Mouse (Mus musculus) hindbrain, embryonic 10.5 days (tissue): ENCODE measurements around the gene Tns3. TPM values are rescaled to one million over a fixed set of nuclear protein-coding genes. Genes with fewer than 3 reads are reported as not detected.

Experiments
- DNase-seq: peaks from one replicate; pipeline ENCODE4 v3.0.0-alpha.2; 2017; ENCODE audit warnings: low spot score
- H3K27ac ChIP-seq: fragments of 300-500 bp; sonication (generic); 2 replicates; pipeline ENCODE4 v1.5.1; 2016; ENCODE audit warnings: mild to moderate bottlenecking, moderate library complexity
- H3K27me3 ChIP-seq: fragments of 300-500 bp; sonication (generic); 2 replicates; pipeline ENCODE4 v1.6.1; 2016; ENCODE audit warnings: mild to moderate bottlenecking; ENCODE audit not compliant: poor library complexity, insufficient read depth, severe bottlenecking
- H3K36me3 ChIP-seq: fragments of 300-500 bp; sonication (generic); 2 replicates; pipeline ENCODE4 v1.6.1; 2016; ENCODE audit warnings: mild to moderate bottlenecking, moderate library complexity
- H3K4me1 ChIP-seq: fragments of 300-500 bp; sonication (generic); replicated peaks from 2 replicates; pipeline ENCODE4 v1.6.1; 2016; ENCODE audit warnings: mild to moderate bottlenecking
- H3K4me3 ChIP-seq: fragments of 300-500 bp; sonication (generic); 2 replicates; pipeline ENCODE4 v1.5.1; 2016; ENCODE audit warnings: mild to moderate bottlenecking, moderate library complexity
- H3K9me3 ChIP-seq: fragments of 300-500 bp; sonication (generic); 2 replicates; pipeline ENCODE4 v1.6.1; 2016; ENCODE audit warnings: mild to moderate bottlenecking, moderate library complexity
- WGBS: fragments of 180-500 bp; shearing (Covaris S2); methylation state at CpG from one replicate; pipeline ENCODE4 v1.1.7; 2016; 5-methylcytosine and 5-hydroxymethylcytosine counted together
- polyA plus RNA-seq: library from polyadenylated mRNA; unstranded; fragments of >200 nt; fragmentation: Nextera tagmentation; extraction: Ambion mirVana; gene quantifications from 2 replicates; pipeline ENCODE4 v1.2.1, GENCODE M21; 2016

Gene Tns3
- polyA plus RNA-seq, 1 experiment from 2014 or later = 9.7 TPM

DNA sequence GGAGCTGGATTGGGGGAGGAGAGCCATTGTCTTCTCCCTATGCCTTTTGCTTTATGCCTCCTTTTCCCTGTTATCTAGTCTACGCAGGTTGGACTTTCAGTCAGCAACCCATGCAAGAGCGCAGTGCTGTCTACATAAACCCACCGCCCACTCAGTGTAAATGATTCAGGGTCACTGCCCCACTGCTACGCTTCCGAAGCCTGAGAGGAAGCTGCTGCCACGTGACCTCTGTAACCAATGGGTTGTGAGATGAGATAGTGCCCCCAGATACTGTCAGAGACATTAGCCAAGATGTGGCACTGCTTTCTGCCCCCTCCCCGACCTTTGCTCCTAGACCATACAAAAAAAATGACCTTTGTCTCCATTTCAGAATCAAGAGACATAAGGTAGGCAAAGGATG lies 268.0 kb downstream of the Tns3 start:
- no peaks in the 10 kb centered on the region for H3K27me3 ChIP-seq
- no peaks in the 10 kb centered on the region for H3K4me1 ChIP-seq
- H3K4me3 ChIP-seq = no peak overlapping the region
- H3K36me3 ChIP-seq = no peaks in the 10 kb centered on the region
- no peak overlapping the region for H3K27ac ChIP-seq
- no peak for DNase-seq
- WGBS = 80% methylated on average over 7 of the region's 7 CpGs
- peaks cover 4% of the 10 kb centered on the region; the same call in 1 of the 2 replicates for H3K9me3 ChIP-seq

DNA sequence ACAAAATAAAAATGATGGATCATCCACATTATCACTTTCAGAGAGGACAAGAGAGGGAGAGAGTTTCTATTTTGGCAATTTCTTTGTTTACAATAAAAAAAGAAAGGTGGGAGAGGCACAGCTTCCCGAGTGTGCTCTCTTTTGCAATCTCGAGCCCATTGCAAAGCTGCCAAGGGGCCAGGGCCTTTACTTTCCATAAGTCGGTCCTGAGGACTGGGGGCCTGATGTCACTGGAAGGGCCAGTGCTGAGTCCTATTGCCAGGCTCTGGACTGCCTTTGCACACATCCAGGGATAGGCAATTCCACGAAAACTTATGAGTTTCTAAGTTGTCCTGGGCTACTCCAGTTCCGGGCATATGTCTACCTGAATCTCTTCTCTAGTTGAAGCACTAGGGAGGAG lies 272.8 kb downstream of the Tns3 start:
- H3K4me1 ChIP-seq = no peaks in the 10 kb centered on the region
- DNase-seq = no peak
- no peaks in the 10 kb centered on the region for H3K27me3 ChIP-seq
- no peaks in the 10 kb centered on the region for H3K9me3 ChIP-seq
- H3K36me3 ChIP-seq = no peaks in the 10 kb centered on the region
- H3K4me3 ChIP-seq = no peak overlapping the region
- WGBS = 88% methylated on average over 5 of the region's 5 CpGs
- no peak overlapping the region for H3K27ac ChIP-seq

DNA sequence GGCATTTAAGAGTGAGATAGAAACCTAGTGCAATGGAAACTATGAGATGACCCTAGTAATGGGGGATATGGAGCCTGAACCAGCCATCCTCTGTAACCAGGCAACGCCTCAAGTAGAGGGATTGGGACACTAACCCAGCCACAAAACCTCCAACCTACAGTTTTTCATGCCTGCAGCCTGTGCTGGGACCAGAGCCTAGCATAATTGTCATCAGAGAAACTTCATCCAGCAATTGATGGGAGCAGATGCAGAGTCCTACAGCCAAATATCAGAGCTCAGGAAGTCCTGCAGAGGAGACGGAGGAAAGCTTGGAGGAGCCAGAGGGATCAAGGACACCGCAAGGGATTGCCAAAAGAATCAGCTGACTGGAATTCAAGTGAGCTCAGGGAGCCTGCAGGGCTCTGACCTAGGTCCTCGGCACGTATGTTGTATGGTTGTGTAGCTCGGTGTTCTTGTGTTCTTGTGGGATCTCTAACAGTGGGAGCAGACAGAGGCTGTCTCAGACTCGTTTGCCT lies 278.4 kb downstream of the Tns3 start:
- no peak overlapping the region for H3K27ac ChIP-seq
- H3K4me3 ChIP-seq = no peak overlapping the region
- H3K9me3 ChIP-seq = no peaks in the 10 kb centered on the region
- 84% methylated on average over 7 of the region's 7 CpGs for WGBS
- DNase-seq = no peak
- no peaks in the 10 kb centered on the region for H3K4me1 ChIP-seq
- H3K36me3 ChIP-seq = no peaks in the 10 kb centered on the region
- no peaks in the 10 kb centered on the region for H3K27me3 ChIP-seq
